Comparison of ENCODE assay signal across 7 mouse cellular contexts in genomic region chr7:100932481-100933007, GRCm38 (mm10). TPM values are rescaled to one million over a fixed set of nuclear protein-coding genes. Genes with fewer than 3 reads are reported as not detected.
DNase-seq lines count a peak whose midpoint lies in the region.

No protein-coding gene starts in this region.

- DNase-seq in adrenal gland, adult 8-10 months, result peak; percentile 84
- peak; percentile 96 for DNase-seq in embryo, embryonic 9.5 days (ENCODE audit: extremely low spot score)
- peak; percentile 87 to 93 for DNase-seq in heart, adult 18-20 months
- DNase-seq in kidney, adult 18-20 months, result peak; percentile 92
- peak; percentile 85 for DNase-seq in liver
- DNase-seq in monocyte, adult 2 months (ENCODE audit: low read depth in 1 of 2, low spot score in 2 of 2), result peak; percentile 56 to 63
- peak; percentile 51 to 71 for DNase-seq in spleen, postnatal 14 days (ENCODE audit: low spot score in 2 of 2)

RNA-seq across cellular contexts. Expression of gene Arhgef17, which starts 0.6 kb away (rescaled TPM):
- total RNA-seq in adrenal gland, adult 8-10 months (2022), result 100 to 1,000 TPM in 3 of 4 experiments, 10 to 100 TPM in 1; 95.8 to 118 (median 108) TPM
- total RNA-seq in heart, adult 18-20 months (2021), result 10 to 100 TPM; 23.6 to 24.8 TPM

RNA-seq across cellular contexts. Expression of gene P2ry6, which starts 41.9 kb away (rescaled TPM):
- 1 to 10 TPM; 5.4 to 9.5 (median 6.5) TPM for total RNA-seq in adrenal gland, adult 8-10 months (2022)
- total RNA-seq in heart, adult 18-20 months (2021), result 1 to 10 TPM; 3.2 TPM

Comparison
In these comparisons a context has a peak if more than half of its experiments do, and no peak if none do; other contexts are left out.
1. Peak in every context shown above with its lines: DNase-seq.